Mouse (Mus musculus): ENCODE data around the gene Arf1. TPM values are rescaled to one million over a fixed set of nuclear protein-coding genes. Genes with fewer than 3 reads are reported as not detected.
A peak's percentile ranks its signal among the peaks of the same experiment; 100 is the strongest.

The Arf1 gene
- total and polyA plus RNA-seq, 3 experiments: 541 to 617 TPM; not detected in 1

- TF ChIP-seq TBP (IDR thresholded peaks at IDR 0.05; ENCODE audit: low read depth, low read length): no peak
- TF ChIP-seq USF1 (IDR thresholded peaks at IDR 0.05; ENCODE audit: low read depth, low read length): no peak
These were observed 19.0 kb downstream of the Arf1 start (continued) for GRCm38 (mm10) chr11:59209003-59209441.

- Histone ChIP-seq H3K27me3 (ENCODE audit: control insufficient read depth in 1 of 2, insufficient read depth in 2 of 2, low read length in 2 of 2) (no peaks in the 10 kb centered on the region), H3K79me2 (ENCODE audit: control insufficient read depth, insufficient read depth, low read length, poor library complexity) (peaks cover 17% of the 10 kb centered on the region), H3K4me1 (ENCODE audit: control insufficient read depth in 1 of 2, insufficient read depth in 2 of 2, low read length in 2 of 2) (peaks cover 2 to 15% of the 10 kb centered on the region in 2 experiments; a peak in 3 of 4 replicates), H3K4me3 (ENCODE audit: control insufficient read depth in 1 of 2, insufficient read depth in 1 of 2, low read depth in 2 of 2, low read length in 2 of 2) (peak within 1 kb of the TSS; percentile 61 to 85), H3K9me3 (replicated peaks; ENCODE audit: insufficient read depth, low read length) (no peaks in the 10 kb centered on the region), H3K9ac (ENCODE audit: control insufficient read depth, low read depth, low read length, poor library complexity, severe bottlenecking) (peak within 1 kb of the TSS; percentile 82), H3K36me3 (ENCODE audit: control insufficient read depth in 1 of 2, insufficient read depth in 2 of 2, low read length in 2 of 2) (peaks cover 15 to 22% of the 10 kb centered on the region in 2 experiments), H3K27ac (ENCODE audit: control insufficient read depth, low read depth, low read length) (peak within 1 kb of the TSS; percentile 79)
- peak; percentile 98 for DNase-seq (ENCODE audit: low read depth, low spot score)
- TF ChIP-seq ZMIZ1 (IDR thresholded peaks at IDR 0.05; ENCODE audit: low read depth, low read length): 0 out of 2 replicates have a peak, but pooled peaks have one; percentile 22
- TF ChIP-seq RCOR1 (IDR thresholded peaks at IDR 0.05; ENCODE audit: low read depth, low read length): peak; percentile 71; the same call in 1 of the 2 replicates
- TF ChIP-seq GATA1 (IDR thresholded peaks at IDR 0.05; ENCODE audit: low read depth, low read length): no peak; the same call in 1 of the 2 replicates
- no peak; the same call in 1 of the 2 replicates for TF ChIP-seq KAT2A (conservative IDR thresholded peaks at IDR 0.05; ENCODE audit: low read depth, low read length)
- peak; percentile 90 to 96 for TF ChIP-seq POLR2A (IDR thresholded peaks at IDR 0.05; ENCODE audit: control insufficient read depth in 1 of 2, insufficient read depth in 1 of 2, low read depth in 1 of 2, low read length in 2 of 2, poor library complexity in 1 of 2)
- no peak for TF ChIP-seq CTCF (IDR thresholded peaks at IDR 0.05 in 2 of 3, conservative IDR thresholded peaks at IDR 0.05 in 1 of 3; ENCODE audit: control insufficient read depth in 1 of 3, insufficient read depth in 1 of 3, low read depth in 2 of 3, low read length in 3 of 3, poor library complexity in 1 of 3, severe bottlenecking in 1 of 3)
- TF ChIP-seq ZKSCAN1 (IDR thresholded peaks at IDR 0.05; ENCODE audit: low read depth, low read length): 0 out of 2 replicates have a peak, but pooled peaks have one; percentile 1
- peak; percentile 94 for TF ChIP-seq NRF1 (IDR thresholded peaks at IDR 0.05; ENCODE audit: insufficient read depth, low read depth, low read length, poor library complexity, severe bottlenecking)
- no peak for TF ChIP-seq CHD1 (IDR thresholded peaks at IDR 0.05; ENCODE audit: low read depth, low read length)
- no peak for TF ChIP-seq MEF2A (IDR thresholded peaks at IDR 0.05; ENCODE audit: extremely low read depth, insufficient replicate concordance, low read depth, low read length, poor library complexity, severe bottlenecking)
- no peak for TF ChIP-seq MAFK (IDR thresholded peaks at IDR 0.05; ENCODE audit: borderline replicate concordance, low read depth, low read length)
- TF ChIP-seq TAL1 (IDR thresholded peaks at IDR 0.05; ENCODE audit: low read length): no peak
- no peak for TF ChIP-seq ZNF384 (IDR thresholded peaks at IDR 0.05; ENCODE audit: low read depth, low read length)
- no peak for TF ChIP-seq EP300 (IDR thresholded peaks at IDR 0.05; ENCODE audit: low read depth in 1 of 2, low read length in 2 of 2)
- no peak for TF ChIP-seq BHLHE40 (IDR thresholded peaks at IDR 0.05; ENCODE audit: borderline replicate concordance, low read depth, low read length)
- no peak for TF ChIP-seq RAD21 (IDR thresholded peaks at IDR 0.05; ENCODE audit: low read depth, low read length)
- no peak; the same call in 1 of the 2 replicates for TF ChIP-seq ETS1 (IDR thresholded peaks at IDR 0.05; ENCODE audit: low read depth, low read length)
- TF ChIP-seq USF2 (IDR thresholded peaks at IDR 0.05; ENCODE audit: borderline replicate concordance in 1 of 2, insufficient read depth in 1 of 2, low read depth in 1 of 2, low read length in 2 of 2): no peak
- peak; percentile 92 for TF ChIP-seq MYC (IDR thresholded peaks at IDR 0.05; ENCODE audit: low read depth, low read length)
- no peak for TF ChIP-seq ZC3H11A (IDR thresholded peaks at IDR 0.05; ENCODE audit: low read depth, low read length)
- 0 out of 2 replicates have a peak, but pooled peaks have one; percentile 56 for TF ChIP-seq UBTF (IDR thresholded peaks at IDR 0.05; ENCODE audit: borderline replicate concordance, insufficient read depth, low read depth, low read length)
- TF ChIP-seq TBP (IDR thresholded peaks at IDR 0.05; ENCODE audit: low read depth, low read length): 0 out of 2 replicates have a peak, but pooled peaks have one; percentile 60
- TF ChIP-seq ELF1 (IDR thresholded peaks at IDR 0.05; ENCODE audit: low read depth, low read length): 0 out of 2 replicates have a peak, but pooled peaks have one; percentile 61
- no peak for TF ChIP-seq SMC3 (IDR thresholded peaks at IDR 0.05; ENCODE audit: low read depth, low read length)
- peak; percentile 89 for TF ChIP-seq HCFC1 (IDR thresholded peaks at IDR 0.05; ENCODE audit: low read depth, low read length)
- TF ChIP-seq JUND (IDR thresholded peaks at IDR 0.05; ENCODE audit: low read depth, low read length): no peak
- TF ChIP-seq POLR2AphosphoS5 (IDR thresholded peaks at IDR 0.05; ENCODE audit: borderline replicate concordance, low read depth, low read length): peak; percentile 86; the same call in 1 of the 2 replicates
- peak; percentile 92 for TF ChIP-seq SIN3A (IDR thresholded peaks at IDR 0.05; ENCODE audit: low read length)
- TF ChIP-seq MXI1 (IDR thresholded peaks at IDR 0.05; ENCODE audit: low read depth, low read length): peak; percentile 87
- TF ChIP-seq MAZ (IDR thresholded peaks at IDR 0.05; ENCODE audit: low read depth, low read length): no peak; the same call in 1 of the 2 replicates
- TF ChIP-seq E2F4 (IDR thresholded peaks at IDR 0.05; ENCODE audit: borderline replicate concordance, low read depth, low read length): peak; percentile 76; the same call in 1 of the 2 replicates
These were observed 19.8 kb downstream of the Arf1 start, which contains the start of gene 2310033P09Rik for GRCm38 (mm10) chr11:59208153-59208831. Gene 2310033P09Rik (plus strand): TSS chr11:59208321.

All from MEL (cell line).